Mouse (Mus musculus) bone marrow, adult 2 months (tissue): ENCODE data around the gene Uso1.

Experiments used
- CTCF ChIP-seq: fragments of 200-500 bp; IDR thresholded peaks from 2 replicates; pipeline ENCODE4 v1.5.1; 2011; ENCODE audit warnings: low read length, control low read depth; ENCODE audit not compliant: control insufficient read depth, insufficient read depth
- POLR2A ChIP-seq: fragments of 200-500 bp; IDR thresholded peaks from 2 replicates; pipeline ENCODE4 v1.6.1; 2011; ENCODE audit warnings: low read depth, mild to moderate bottlenecking, control low read depth, low read length, borderline replicate concordance; ENCODE audit not compliant: control insufficient read depth

DNA sequence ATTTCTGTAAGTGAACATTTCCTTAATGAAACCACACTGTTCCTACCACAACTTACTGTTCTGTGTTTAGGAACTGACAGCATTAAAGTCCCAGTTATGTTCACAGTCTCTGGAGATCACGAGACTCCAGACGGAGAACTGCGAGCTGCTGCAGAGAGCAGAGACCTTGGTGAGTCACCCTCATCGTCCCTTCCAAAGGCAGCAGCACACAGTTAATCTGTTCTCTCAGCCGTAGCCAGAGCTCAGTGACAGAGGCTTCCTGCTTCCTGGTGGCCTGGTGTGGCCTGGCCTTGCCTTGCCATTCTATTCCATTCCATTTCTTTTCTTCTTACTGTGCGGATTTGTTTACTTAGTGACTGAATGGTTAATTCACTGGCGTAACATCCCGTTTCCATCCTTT, 60.5 kb downstream of the Uso1 start:
- no peak for TF ChIP-seq CTCF
- TF ChIP-seq POLR2A: no peak
